Mouse (Mus musculus) right cerebral cortex, postnatal 14 days (tissue): ENCODE measurements around the gene Spns2.
"Not testable (repeated sequence)": the region's sequence is repeated elsewhere in the genome, so short reads cannot be mapped to it uniquely, and the experiment has no call there.

Experiments used
- DNase-seq: peaks from one replicate; pipeline ENCODE4 v3.0.0; 2022

Gene Spns2

DNA sequence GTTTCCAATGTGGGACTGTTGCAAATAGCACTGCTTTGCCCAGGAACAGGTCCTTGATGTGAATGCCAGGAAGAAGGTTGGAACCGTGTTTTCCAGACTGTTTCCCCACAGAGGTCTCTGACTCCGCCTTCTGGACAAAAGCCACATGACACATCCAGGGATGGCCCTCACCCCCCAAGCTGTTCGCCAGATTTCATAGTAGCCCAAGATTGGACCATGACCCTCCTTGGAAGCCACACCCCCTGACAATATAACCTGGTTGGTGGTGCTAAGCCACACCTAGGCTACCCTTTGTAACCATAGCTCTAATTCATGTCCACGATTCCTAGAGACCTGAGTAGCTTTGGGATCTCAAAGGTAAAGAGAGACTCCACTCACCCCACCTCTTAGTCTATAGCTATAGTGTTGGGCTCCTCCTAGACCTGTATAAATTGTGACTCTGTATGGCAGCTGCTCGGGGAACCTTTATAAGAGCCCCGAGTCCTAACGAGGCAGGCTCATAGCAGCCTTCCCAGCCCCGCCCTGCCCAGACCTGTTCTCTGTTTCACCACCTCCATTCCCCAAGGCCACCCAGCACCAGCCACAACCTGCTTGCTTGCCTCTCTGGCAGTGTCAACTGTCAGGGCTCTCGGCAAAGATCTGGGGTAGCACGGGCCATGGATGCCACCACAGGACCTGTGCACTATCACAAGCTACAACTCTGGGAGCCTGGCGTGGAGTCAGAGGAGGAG, 54.6 kb downstream of the Spns2 start, which contains the start of gene Ggt6:
Gene Ggt6, plus strand, starts transcription at position 564 of the 731 bp plus-strand sequence.
- no peak for DNase-seq

DNA sequence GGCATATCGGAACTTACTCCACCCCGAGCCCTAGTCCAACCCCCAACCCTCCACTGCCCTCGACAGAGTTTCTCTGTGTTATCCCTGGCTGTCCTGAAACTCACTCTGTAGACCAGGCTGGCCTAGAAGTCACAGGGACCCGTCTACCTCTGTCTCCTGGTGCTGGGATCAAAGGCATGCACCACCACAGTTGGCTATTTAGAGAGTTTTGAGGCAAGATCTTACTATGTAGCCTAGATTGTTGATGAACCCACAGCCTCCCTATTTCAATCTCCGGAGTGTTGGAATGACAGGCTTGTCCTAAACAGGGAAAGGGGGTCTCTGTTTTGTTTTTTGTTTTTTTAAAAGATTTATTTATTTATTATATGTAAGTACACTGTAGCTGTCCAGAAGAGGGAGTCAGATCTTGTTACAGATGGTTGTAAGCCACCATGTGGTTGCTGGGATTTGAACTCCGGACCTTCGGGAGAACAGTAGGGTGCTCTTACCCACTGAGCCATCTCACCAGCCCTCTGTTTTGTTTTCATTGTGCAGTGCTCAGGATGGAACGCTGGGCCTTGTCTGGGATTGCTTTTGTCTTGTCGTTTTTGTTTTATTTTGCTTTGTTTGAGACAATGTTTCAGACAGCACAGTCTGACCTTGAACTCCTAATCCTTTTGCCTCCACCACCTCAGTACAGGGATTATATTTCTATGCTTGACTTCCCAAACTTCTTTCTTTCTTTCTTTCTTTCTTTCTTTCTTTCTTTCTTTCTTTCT, 59.2 kb downstream of the Spns2 start:
- not testable (repeated sequence) for DNase-seq

DNA sequence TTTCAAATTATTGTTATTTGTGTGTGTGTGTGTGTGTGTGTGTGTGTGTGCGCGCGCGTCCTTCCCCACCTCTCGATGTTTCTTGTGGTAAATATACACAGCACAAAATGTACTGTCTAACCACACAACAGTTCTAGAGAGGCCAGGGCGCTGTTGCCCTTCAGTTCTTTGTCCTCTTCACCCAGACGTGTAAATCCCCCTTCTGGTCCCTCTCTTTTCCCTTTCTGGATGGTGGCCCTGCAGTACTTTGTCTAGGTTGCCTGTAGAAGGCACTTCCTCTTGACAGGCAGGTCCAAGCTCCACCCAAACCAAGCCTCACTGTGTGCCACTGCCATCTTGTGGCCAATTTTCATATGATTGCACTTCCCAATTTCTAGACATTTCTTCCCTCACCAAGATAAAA, 60.4 kb downstream of the Spns2 start:
- peak; percentile 64 for DNase-seq

DNA sequence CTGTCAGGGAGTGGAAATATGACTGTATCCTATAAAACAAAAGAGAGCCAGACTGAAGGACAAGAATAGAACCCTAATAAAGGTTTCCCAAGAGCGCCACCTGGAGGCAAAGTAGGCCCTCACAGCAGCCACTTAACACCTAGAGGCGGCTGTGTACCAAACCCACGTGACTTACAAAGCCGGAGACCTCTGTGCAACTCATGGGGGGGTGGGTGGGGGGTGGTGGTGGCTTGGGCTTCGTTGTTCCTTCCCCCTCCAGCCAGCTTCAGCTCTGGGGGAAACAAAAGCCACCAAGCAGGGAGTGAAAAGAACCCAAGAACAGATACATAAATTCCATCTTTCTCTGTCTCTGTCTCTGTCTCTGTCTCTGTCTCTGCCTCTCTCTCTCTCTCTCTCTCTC, 61.0 kb downstream of the Spns2 start:
- peak; percentile 80 for DNase-seq

DNA sequence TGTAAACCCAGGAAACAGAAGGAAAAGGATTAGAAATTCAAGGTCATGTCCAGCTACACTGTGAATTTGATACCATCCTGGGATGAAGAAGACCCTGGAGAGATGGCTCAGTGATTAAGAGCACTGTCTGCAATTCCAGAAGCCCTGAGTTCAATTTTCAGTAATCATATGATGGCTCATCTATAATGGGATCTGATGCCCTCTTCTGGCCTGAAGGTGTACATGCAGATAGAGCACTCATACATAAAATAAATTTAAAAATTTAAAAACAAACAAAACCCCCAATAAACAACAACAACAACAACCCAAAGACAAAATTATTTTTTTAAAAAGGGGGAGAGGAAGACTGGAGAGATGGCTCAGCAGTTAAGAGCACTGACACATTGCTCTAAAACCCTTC, 62.8 kb downstream of the Spns2 start:
- no peak for DNase-seq

DNA sequence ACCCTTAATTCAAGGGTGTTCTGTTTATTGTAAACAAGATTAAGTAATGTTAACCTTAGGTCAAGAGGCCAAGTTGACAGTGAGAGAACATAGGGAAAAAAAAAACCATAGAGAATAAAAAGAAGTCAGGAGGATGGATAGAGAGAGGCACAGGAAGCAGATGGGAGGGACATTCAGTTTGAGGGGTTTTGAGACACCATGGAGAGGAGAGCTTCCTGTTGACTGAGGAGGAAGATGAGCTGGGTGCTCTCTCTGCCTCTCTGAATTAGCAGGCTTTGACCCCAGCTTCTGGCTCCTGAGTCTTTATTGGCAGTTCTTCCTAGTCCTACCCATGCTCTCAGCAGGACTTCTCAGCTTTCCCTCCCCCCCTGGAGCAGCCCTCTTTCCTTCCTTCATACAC, 64.5 kb downstream of the Spns2 start:
- DNase-seq: no peak

DNA sequence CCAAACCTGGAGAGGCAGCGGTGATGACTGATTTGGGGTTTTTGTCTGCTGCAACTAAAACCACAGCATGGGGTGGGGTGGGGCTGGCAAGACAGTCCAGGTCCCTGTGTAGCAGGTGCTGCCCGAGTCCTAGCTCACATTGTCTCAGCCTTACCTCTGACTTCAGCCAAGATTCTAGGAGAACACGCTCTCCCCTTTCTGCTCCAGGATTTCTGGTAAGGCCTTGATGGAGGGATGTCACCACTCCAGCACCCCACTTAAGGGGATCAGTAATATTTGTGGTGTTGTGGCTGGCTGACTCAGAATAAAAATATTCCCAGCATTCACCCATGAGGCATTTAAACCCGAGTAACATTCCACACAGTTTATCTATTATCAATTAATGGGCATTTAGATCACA, 66.0 kb downstream of the Spns2 start:
- no peak for DNase-seq

DNA sequence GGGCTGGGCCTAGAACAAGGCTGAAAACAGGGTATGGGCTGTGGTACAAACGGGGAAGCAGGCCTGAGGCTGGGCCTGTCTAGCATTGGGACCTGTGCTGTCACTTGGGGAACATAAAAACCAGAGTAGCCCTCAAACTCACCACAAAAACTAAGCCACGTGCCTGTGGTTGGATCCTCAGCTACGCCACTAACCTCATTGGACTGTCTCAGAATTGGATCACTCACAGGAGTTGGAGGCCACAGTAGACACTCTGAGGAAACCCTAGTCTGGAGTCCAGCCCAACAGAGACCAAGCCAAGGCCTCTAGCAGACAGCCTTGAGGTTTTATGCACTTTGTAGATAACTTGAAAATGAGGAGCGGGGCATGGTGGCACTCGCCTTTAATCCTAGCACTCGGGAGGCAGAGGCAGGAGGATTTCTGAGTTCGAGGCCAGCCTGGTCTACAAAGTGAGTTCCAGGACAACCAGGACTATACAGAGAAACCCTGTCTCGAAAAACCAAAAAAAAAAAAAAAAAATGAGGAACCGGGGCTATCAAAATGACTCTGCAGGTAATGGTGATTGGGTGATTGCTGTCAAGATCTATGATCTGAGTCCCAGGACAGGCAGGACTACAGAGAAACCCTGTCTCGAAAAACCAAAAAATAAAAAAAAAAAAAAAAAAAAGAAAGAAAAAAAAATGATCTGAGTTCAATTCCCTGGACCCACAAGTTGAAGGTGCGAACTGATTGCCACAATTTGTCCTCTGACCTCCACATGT, 68.0 kb downstream of the Spns2 start:
- DNase-seq: no peak

DNA sequence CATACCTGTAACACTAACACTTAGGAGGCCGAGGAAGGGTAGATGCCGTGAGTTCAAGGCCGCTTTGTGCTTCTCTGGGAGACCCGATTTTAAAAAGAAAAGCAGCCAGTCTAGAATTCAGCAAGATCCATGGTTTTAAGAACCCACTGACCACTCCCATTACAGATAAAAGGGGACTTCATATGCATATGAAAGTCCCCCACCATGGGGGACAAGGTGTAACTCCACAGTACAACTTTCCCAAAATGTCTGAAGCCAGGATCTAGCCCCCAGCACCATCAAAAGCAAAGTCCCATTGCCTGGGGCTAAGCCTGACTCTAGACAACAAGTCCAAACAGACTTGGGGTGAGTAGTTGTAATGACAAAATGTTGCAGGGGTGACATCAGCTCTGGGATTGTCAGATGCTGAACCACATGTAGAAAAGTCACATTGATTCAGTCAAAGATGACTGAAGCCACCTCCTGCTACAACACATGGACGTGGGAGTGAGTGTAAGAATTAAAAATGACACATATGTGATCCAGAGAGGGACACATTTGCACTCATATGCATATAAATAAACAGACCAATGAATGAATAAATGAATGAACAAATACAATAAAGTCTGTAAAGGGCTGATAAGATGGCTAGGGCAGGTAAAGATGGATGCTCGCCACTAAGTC, 69.1 kb downstream of the Spns2 start:
- no peak for DNase-seq

DNA sequence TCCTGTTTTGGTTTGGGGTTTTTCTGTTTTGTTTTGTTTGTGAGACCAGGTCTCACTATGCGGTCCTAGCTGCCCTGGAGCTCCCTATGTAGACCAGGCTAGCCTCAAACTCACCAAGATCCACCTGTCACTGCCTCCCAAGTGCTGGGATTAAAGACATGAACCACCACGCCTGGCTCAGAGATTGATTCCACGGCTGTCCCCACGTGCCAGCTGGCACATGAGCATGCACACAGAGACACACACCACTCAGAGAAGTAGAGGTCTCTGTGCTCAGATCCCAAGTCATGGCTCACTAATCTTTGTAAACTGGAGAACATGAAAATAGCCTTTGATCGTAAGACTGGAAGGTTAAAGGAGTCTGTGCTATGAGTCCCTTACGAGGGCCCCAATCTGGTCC, 70.7 kb downstream of the Spns2 start:
- no peak for DNase-seq

DNA sequence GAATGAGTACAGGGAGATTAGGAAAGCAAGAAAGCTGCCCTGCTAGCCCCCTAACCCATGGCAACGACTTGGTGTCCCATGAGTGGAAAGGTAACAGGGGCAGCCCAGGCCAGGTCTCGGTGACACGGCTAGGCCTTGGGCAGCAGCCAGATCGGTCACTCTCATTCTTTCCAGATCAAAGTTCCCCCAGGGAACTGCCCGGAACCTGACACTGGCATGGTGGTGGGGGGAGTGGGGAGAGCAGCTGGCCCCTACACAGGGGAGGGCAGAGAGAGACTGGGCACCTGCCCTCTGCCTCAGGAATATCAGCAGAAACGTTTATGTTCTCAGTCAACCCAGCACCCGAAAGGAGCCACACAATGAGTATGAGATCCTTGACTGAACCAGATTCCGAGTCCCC, 71.5 kb downstream of the Spns2 start:
- DNase-seq: no peak

DNA sequence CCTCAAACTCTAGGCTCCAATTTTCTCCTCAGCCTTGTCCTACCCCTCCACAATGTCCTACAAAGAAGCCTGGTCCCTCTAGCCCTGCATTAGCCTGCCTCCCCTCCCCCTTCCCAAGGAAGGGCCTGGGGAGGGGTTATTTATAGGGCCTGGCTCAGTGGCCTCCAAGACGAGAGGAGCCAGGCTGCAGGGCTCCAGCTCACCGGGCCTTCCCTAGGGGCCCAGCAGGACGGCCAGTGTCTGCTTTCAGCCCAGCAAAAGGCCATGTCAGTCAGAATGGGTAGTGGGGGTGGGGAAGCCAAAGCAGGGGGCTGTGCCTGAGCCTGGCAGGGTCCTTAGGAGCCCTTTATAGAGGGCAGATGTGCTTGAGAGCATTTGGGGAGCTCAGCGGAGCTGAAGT, 72.3 kb downstream of the Spns2 start:
- DNase-seq: no peak

DNA sequence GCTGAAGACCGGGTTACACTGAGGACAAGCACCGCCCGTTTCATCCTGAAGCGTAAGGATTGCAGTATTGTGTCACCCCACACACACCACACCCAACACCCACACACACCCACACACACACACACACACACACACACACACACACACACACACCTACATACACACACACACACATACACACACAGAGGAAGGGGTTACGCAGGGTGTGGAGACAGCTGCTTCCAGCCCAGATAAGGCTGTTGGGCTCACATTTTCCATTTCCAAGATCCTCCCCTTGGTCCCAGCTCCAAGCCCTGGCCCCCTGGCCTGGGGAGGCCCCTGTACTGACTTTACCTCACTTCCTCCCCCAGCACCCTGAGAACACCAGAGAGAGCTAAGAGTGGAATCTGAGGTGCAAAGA, 73.0 kb downstream of the Spns2 start:
- no peak for DNase-seq

DNA sequence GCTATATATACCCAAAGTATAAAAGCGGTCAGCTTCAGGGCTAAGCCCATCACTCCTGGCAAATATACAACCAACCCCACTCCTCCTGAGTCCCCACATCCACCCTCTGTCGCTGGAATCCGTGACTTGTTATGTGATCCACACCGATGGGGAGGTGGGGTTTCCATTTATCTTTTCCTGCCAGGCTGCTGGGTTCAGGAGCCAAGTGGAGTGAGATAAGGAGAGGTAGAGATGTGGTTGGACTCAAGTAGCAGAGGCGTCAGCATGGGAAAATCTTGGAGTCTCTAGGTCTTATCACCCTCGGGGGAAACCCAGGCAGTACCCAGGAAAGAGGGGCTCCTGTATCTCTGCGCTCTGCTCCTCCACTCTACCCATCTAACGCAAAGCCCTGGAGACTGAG, 74.5 kb downstream of the Spns2 start:
- no peak for DNase-seq

DNA sequence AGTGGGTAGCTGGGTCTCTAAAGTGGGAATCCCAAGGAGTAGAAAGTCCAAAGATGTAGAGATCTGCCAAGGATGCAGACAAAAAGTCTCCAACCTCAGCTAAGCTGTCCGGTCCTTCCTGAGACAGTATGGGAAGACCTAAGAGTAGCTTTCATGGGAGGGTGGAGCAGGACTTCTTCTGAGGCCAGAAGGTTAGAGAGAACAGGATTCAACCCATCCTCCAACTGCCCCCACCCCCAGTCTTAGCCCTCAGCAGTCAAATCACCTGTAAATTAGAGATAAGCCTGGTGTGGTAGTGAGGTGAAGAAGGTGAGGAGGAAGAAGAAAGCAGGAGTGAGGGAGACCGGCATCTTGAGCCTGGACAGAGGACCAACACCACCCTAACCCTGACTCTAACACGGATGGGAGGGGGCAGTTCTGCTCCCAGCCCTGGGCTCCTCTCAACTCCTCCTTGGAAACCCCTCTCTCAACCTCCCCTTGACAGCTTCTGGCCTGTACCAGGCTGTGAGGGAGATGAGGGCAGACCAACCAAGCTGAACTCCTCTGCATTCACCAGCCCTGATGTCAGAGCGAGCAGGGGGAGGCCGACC, 76.0 kb downstream of the Spns2 start:
- no peak for DNase-seq

DNA sequence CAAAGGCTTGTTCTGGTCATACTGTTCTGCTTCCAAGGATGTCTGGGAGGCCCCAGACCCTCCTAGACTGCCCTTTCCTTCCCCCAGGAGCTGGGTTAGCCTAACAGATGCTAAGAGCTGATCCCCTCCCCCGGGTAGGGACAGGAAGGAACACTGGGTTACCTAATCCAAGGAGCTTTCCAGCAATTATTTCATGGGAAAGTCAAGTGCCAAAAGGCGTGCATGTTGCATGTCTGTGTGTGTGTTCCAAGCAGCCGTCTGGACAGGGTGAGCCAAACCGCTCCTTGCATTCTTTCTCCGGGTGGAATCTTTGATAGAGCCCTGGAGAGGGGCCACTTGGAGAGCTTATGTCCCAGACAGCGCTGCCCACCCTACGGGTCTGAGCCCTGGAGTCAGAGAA, 76.7 kb downstream of the Spns2 start:
- DNase-seq: no peak

DNA sequence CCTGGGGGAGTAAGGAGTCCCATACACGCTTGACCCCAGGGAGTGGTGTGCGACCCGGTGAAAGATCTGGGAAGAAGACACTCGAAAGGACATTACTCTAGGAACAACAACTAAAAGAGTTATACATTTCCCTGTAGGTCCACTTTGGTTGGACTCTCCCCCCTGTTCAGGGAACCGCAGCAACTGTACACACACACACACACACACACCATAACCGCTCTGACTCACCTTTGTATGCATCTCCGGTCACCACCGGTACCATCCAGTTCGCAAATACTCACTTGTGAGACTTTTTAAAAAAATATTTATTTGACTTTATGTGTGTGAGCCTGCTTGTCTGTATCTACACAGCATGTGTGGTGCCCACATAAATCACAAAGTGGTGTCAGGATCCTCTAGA, 77.8 kb downstream of the Spns2 start:
- DNase-seq: no peak

DNA sequence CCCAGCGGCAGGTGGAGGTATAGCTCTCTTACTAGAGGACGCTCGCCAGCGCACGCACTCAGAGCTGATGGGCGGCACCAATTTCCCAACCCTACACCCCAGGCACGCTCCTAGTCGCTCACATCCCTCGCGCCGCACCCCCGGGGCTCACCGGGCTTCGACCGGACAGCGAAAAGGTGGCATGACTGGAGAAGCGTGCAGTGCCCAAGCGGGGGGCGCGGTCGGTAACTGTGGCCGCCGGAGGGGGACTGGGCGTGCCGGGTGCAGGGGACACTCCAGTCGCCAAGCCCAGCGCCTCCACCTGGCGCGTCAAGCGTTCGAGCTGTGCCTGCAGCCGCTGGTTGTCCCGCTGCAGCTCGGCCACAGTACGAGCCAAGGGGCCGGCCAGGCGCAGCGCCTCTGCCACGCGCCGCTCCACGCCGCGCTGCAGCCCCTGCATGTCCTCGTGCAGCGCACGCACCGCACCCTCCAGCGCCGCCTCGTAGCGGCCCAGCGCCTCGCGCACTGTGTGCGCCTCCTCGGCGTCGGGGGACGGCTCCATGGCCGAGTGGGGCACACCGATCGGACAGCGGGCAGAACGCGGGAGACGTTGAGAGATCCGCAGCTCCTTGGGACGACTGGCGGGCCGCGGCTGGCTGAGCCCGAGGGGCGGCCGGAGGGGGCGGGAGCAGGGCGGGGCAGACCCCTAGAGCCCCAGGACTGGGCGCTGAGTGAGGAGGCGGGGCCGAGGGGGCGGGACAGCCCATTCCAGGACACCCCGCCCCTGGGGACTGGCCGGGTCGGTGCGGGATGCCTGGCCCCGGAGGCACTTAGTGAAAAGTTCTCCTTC, 78.4 kb downstream of the Spns2 start, which contains the start of gene Smtnl2:
Gene Smtnl2, minus strand, starts transcription at position 621 of the 829 bp plus-strand sequence.
- peak; percentile 49 for DNase-seq

DNA sequence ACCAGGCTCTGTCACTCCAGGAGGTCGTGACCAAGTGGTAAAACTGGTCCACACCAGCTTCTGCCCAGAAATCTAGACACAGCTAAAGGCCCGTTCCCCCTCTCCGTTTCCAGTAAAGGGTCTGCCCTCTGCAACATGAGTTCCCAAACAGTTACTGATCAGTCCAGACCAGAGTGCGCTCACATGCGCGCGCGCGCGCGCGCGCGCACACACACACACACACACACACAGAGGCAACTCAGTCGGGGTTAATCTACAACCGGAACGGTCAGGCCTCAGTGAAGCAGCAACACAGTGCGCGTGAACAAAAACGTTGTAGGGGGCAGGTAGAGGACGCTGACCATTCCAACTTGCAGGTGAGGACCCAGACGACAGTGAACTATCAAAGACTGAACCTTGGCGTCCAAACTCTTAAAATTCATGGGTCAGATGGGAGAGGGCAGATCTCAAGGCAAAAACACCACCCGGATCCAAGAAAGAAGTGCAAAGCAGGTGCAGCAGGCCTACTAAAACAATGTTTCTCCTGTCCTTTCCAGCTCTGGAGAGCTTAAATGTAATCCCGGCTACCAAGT, 79.1 kb downstream of the Spns2 start:
- DNase-seq: no peak

DNA sequence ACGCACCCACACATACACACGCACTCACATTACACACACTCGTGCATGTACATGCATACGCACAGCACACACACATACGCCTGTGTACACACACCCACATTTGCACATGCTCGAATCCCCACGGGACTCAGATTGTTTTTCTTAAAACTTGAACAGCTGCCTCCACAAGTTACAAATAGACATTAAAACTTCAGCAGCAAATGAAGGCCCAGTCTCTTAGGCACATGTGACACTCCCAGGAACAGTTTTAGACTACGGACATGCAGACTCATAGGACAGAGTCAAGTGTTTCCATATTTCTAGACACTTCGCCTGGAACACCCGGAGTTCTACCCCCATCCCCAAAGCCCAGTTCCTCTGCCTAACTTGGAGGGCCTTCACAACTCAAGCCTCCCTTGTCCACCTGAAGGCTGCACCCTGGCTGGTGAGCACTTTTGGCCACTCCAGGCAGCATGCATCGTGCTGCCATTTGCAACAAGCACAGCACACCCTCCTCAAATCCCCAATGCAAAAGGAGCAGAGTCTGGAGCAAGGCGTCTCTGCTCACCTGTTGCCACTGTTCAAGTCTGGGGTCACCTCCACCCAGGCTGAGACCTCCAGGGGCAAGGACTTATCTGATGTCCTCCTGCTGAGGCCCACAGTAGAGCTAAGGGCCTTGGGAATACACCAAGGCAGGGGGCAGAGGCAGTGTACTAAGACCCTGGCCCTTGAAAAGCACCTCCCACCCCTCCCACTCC, 79.9 kb downstream of the Spns2 start:
- no peak for DNase-seq
